Mouse (Mus musculus): Measurements from ENCODE around the gene Zcchc10. TPM values are rescaled to one million over a fixed set of nuclear protein-coding genes. Genes with fewer than 3 reads are reported as not detected.
"Not testable (repeated sequence)": the region's sequence is repeated elsewhere in the genome, so short reads cannot be mapped to it uniquely, and the experiment has no call there.

Gene Zcchc10
- total and polyA plus RNA-seq, 3 experiments = 2.6 to 22.6 (median 8.8) TPM

DNA sequence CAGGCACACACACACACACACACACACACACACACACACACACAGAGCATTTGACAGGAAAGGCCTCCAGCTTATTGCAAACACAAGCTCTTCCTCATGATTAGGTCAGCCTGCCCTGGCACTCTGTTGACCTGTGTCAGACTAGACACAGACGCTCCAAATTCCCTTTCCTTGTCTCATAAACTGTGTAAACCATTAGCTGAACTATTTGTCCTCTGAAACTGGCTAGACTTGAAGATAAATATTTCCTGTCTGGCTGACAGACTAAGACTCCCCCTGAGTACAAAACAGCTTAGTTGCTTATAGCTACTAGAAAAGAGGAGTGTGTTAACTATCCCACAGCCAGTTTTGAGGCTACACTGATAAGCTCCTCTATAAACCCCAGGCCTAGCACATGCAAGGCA, 9.7 kb upstream of the Zcchc10 start:
- Histone ChIP-seq H3K4me3 (ENCODE audit: low read depth, low read length) (no peak overlapping the region), H3K4me1 (ENCODE audit: insufficient read depth, low read depth, low read length) (peaks cover 37% of the 10 kb centered on the region), H3K27me3 (ENCODE audit: insufficient read depth, low read length) (peaks cover 7% of the 10 kb centered on the region; the same call in 1 of the 2 replicates), H3K9me3 (replicated peaks) (no peaks in the 10 kb centered on the region), H3K36me3 (replicated peaks) (no peaks in the 10 kb centered on the region)
- ATAC-seq (ENCODE audit: extremely low read depth, insufficient number of reproducible peaks, low FRiP score, poor library complexity, severe bottlenecking) = no peak
- no peak for DNase-seq (ENCODE audit: low spot score)
- TF ChIP-seq TAL1 (conservative IDR thresholded peaks at IDR 0.05; ENCODE audit: low read depth, low read length) (no peak), GATA1 (IDR thresholded peaks at IDR 0.05; ENCODE audit: borderline replicate concordance, low read length) (no peak), GATA2 (IDR thresholded peaks at IDR 0.05; ENCODE audit: borderline replicate concordance, low read depth, low read length) (no peak), CTCF (IDR thresholded peaks at IDR 0.05; ENCODE audit: low read depth, low read length) (no peak), POLR2AphosphoS5 (IDR thresholded peaks at IDR 0.05; ENCODE audit: insufficient replicate concordance, low read depth, low read length) (no peak)

DNA sequence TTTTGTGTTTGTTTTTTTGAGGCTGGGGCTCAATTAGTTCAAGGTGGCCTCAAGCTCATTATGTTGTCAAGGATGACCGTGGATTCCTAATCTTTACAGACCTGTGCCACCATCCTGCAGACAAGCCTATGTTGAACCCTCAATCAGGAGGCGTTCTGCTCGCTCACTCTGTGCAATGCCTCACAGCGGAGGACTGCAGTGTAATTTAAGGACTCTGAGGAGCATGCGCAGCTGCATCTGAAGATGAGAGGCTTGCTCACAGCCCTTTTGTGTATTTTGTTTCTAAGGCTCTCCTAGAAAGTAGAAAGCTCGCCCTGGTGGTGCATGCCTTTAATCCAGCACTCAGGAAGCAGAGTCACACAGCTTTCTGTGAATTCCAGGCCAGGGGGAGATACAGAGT, 7.5 kb upstream of the Zcchc10 start:
- H3K36me3 ChIP-seq (replicated peaks) = no peaks in the 10 kb centered on the region
- H3K4me1 ChIP-seq (ENCODE audit: insufficient read depth, low read depth, low read length) = peaks cover 24% of the 10 kb centered on the region
- H3K9me3 ChIP-seq (replicated peaks) = no peaks in the 10 kb centered on the region
- DNase-seq (ENCODE audit: low spot score) (no peak), ATAC-seq (ENCODE audit: extremely low read depth, insufficient number of reproducible peaks, low FRiP score, poor library complexity, severe bottlenecking) (no peak)
- TF ChIP-seq GATA2 (IDR thresholded peaks at IDR 0.05; ENCODE audit: borderline replicate concordance, low read depth, low read length) = no peak
- TF ChIP-seq GATA1 (IDR thresholded peaks at IDR 0.05; ENCODE audit: borderline replicate concordance, low read length) = no peak
- no peak for TF ChIP-seq TAL1 (conservative IDR thresholded peaks at IDR 0.05; ENCODE audit: low read depth, low read length)
- no peak for TF ChIP-seq POLR2AphosphoS5 (IDR thresholded peaks at IDR 0.05; ENCODE audit: insufficient replicate concordance, low read depth, low read length)
- no peak for TF ChIP-seq CTCF (IDR thresholded peaks at IDR 0.05; ENCODE audit: low read depth, low read length)
- peaks cover 7% of the 10 kb centered on the region; the same call in 1 of the 2 replicates for H3K27me3 ChIP-seq (ENCODE audit: insufficient read depth, low read length)
- H3K4me3 ChIP-seq (ENCODE audit: low read depth, low read length) = no peak overlapping the region

DNA sequence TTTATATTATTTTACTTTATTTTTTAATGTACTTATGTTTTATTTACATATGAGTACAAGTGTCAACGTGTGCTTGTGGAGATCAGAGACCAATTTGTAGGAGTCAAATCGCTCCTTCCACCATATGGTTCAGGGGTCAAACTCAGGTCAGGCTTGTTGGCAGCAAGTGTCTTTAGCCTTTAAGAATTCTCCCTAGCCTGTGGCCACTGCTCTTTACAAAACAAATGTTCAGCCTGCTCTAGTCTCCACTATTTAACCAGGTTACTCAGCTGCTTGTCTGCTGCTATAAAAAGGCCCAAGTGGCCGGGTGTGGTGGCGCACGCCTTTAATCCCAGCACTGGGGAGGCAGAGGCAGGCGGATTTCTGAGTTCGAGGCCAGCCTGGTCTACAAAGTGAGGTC, 6.4 kb upstream of the Zcchc10 start:
- no peaks in the 10 kb centered on the region for H3K36me3 ChIP-seq (replicated peaks)
- TF ChIP-seq POLR2AphosphoS5 (IDR thresholded peaks at IDR 0.05; ENCODE audit: insufficient replicate concordance, low read depth, low read length) = no peak
- no peak for TF ChIP-seq GATA1 (IDR thresholded peaks at IDR 0.05; ENCODE audit: borderline replicate concordance, low read length)
- no peak for TF ChIP-seq CTCF (IDR thresholded peaks at IDR 0.05; ENCODE audit: low read depth, low read length)
- no peak for TF ChIP-seq GATA2 (IDR thresholded peaks at IDR 0.05; ENCODE audit: borderline replicate concordance, low read depth, low read length)
- no peak for TF ChIP-seq TAL1 (conservative IDR thresholded peaks at IDR 0.05; ENCODE audit: low read depth, low read length)
- ATAC-seq (ENCODE audit: extremely low read depth, insufficient number of reproducible peaks, low FRiP score, poor library complexity, severe bottlenecking) = no peak
- no peak overlapping the region for H3K4me3 ChIP-seq (ENCODE audit: low read depth, low read length)
- H3K27me3 ChIP-seq (ENCODE audit: insufficient read depth, low read length) = peaks cover 7% of the 10 kb centered on the region; the same call in 1 of the 2 replicates
- no peaks in the 10 kb centered on the region for H3K9me3 ChIP-seq (replicated peaks)
- no peak for DNase-seq (ENCODE audit: low spot score)
- peaks cover 15% of the 10 kb centered on the region for H3K4me1 ChIP-seq (ENCODE audit: insufficient read depth, low read depth, low read length)

DNA sequence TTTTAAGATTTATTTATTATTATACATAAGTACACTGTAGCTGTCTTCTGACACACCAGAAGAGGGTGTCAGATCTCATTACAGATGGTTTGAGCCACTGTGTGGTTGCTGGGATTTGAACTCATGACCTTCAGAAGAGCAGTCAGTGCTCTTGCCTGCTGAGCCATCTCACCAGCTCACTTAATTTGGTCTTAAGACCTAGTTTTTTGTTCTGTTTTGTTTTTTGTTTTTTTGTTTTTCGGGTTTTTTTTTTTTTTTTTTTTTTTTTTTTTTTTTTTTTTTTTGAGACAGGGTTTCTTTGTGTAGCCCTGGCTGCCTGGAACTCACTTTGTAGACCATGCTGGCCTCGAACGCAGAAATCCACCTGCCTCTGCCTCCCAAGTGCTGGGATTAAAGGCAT, 5.9 kb upstream of the Zcchc10 start:
- ATAC-seq (ENCODE audit: extremely low read depth, insufficient number of reproducible peaks, low FRiP score, poor library complexity, severe bottlenecking); H3K4me3 ChIP-seq (ENCODE audit: low read depth, low read length); H3K27me3 ChIP-seq (ENCODE audit: insufficient read depth, low read length); H3K9me3 ChIP-seq (replicated peaks); DNase-seq (ENCODE audit: low spot score); H3K36me3 ChIP-seq (replicated peaks): not testable (repeated sequence)
- peaks cover 11% of the 10 kb centered on the region for H3K4me1 ChIP-seq (ENCODE audit: insufficient read depth, low read depth, low read length)

DNA sequence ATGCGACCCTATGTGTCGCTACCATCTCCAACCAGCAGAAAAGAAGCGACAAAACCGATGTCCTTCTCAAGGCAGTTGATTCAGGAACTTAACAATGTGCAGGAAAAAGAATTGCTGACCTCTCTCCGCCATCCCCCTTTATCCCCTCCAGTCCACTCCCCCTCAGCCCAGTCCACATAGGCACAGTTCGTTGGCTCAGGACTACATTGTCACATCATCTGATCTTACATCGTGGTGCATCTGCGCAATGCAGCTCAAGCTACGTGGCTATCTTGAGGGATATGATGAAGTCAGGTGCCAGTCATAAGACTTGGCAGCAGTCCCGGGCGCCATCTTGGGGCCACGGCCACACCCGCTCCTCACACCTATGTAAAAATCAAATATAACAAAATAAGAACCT, 4.6 kb upstream of the Zcchc10 start:
- peaks cover 14% of the 10 kb centered on the region for H3K4me1 ChIP-seq (ENCODE audit: insufficient read depth, low read depth, low read length)
- H3K36me3 ChIP-seq (replicated peaks) = not testable (repeated sequence)

DNA sequence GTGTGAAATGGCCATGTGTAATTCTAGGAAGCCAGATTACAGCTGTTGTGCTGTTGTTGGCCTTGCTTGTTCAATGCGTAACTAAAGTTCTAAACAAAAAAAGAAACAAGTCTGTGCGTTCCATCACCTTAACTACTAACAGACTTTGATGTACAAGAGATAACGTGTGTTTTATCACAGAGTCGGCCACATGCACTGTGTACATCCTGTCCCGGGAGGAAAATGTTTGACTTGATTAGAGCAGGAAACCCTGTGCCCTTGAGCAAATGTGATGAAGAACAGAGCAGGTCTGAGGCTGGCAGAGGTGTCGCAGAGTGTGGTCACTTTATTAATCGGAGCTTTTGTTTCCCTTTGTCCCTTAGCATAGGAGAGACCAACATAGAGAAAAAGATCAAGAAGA, 5.8 kb downstream of the Zcchc10 start:
- no peak for ATAC-seq (ENCODE audit: extremely low read depth, insufficient number of reproducible peaks, low FRiP score, poor library complexity, severe bottlenecking)
- H3K4me3 ChIP-seq (ENCODE audit: low read depth, low read length) = no peak overlapping the region
- no peaks in the 10 kb centered on the region for H3K27me3 ChIP-seq (ENCODE audit: insufficient read depth, low read length)
- no peak for TF ChIP-seq CTCF (IDR thresholded peaks at IDR 0.05; ENCODE audit: low read depth, low read length)
- no peak for TF ChIP-seq TAL1 (conservative IDR thresholded peaks at IDR 0.05; ENCODE audit: low read depth, low read length)
- no peak for TF ChIP-seq GATA2 (IDR thresholded peaks at IDR 0.05; ENCODE audit: borderline replicate concordance, low read depth, low read length)
- TF ChIP-seq GATA1 (IDR thresholded peaks at IDR 0.05; ENCODE audit: borderline replicate concordance, low read length) = no peak
- no peak for TF ChIP-seq POLR2AphosphoS5 (IDR thresholded peaks at IDR 0.05; ENCODE audit: insufficient replicate concordance, low read depth, low read length)
- H3K4me1 ChIP-seq (ENCODE audit: insufficient read depth, low read depth, low read length) = peaks cover 50% of the 10 kb centered on the region
- no peak for DNase-seq (ENCODE audit: low spot score)
- H3K9me3 ChIP-seq (replicated peaks) = no peaks in the 10 kb centered on the region
- H3K36me3 ChIP-seq (replicated peaks) = peaks cover 78% of the 10 kb centered on the region

More for the DNA sequence above, 4.6 kb upstream of the Zcchc10 start:
- ATAC-seq (ENCODE audit: extremely low read depth, insufficient number of reproducible peaks, low FRiP score, poor library complexity, severe bottlenecking); DNase-seq (ENCODE audit: low spot score); H3K27me3 ChIP-seq (ENCODE audit: insufficient read depth, low read length); H3K4me3 ChIP-seq (ENCODE audit: low read depth, low read length); H3K9me3 ChIP-seq (replicated peaks): not testable (repeated sequence)

DNA sequence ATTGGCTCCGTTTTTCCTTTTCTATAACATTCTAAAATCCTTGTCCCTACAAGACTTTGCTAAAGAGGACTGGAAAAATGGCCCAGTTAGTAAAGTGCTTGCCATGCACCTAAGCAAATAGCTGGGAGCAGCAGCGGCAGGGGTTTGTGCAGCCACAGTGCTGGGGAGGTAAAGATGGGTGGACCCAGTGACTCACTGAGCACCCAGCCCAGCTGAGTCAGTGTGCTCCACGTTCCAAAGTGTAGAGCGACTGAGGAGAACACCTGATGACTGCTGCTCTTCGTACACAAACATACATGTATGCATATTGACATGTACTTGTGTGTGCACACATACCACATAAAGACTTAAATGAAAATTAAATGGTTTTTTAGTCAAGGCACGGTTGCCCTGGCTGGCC, 6.6 kb downstream of the Zcchc10 start:
- Histone ChIP-seq H3K36me3 (replicated peaks) (peaks cover 70% of the 10 kb centered on the region), H3K4me3 (ENCODE audit: low read depth, low read length) (no peak overlapping the region), H3K4me1 (ENCODE audit: insufficient read depth, low read depth, low read length) (peaks cover 50% of the 10 kb centered on the region), H3K9me3 (replicated peaks) (no peaks in the 10 kb centered on the region), H3K27me3 (ENCODE audit: insufficient read depth, low read length) (no peaks in the 10 kb centered on the region)
- TF ChIP-seq TAL1 (conservative IDR thresholded peaks at IDR 0.05; ENCODE audit: low read depth, low read length) (no peak), CTCF (IDR thresholded peaks at IDR 0.05; ENCODE audit: low read depth, low read length) (no peak), GATA1 (IDR thresholded peaks at IDR 0.05; ENCODE audit: borderline replicate concordance, low read length) (no peak), GATA2 (IDR thresholded peaks at IDR 0.05; ENCODE audit: borderline replicate concordance, low read depth, low read length) (no peak), POLR2AphosphoS5 (IDR thresholded peaks at IDR 0.05; ENCODE audit: insufficient replicate concordance, low read depth, low read length) (no peak)
- DNase-seq (ENCODE audit: low spot score) (no peak), ATAC-seq (ENCODE audit: extremely low read depth, insufficient number of reproducible peaks, low FRiP score, poor library complexity, severe bottlenecking) (no peak)

All from G1E (cell line).